Mouse (Mus musculus) gastrocnemius, adult 2 months (tissue): ENCODE measurements around the gene Glp1r. TPM values are rescaled to one million over a fixed set of nuclear protein-coding genes. Genes with fewer than 3 reads are reported as not detected.

ENCODE experiments used
- DNase-seq: peaks from one replicate; pipeline ENCODE4 v3.0.0; 2022
- H3K27ac ChIP-seq: fragments of 200-600 bp; 2 replicates; pipeline ENCODE4 v1.8.1; 2022; ENCODE audit warnings: mild to moderate bottlenecking
- H3K4me3 ChIP-seq: fragments of 200-600 bp; 2 replicates; pipeline ENCODE4 v1.8.1; 2022; ENCODE audit warnings: mild to moderate bottlenecking, moderate library complexity
- CTCF ChIP-seq: fragments of 200-600 bp; IDR thresholded peaks from 2 replicates; pipeline ENCODE4 v1.8.1; 2022; ENCODE audit warnings: antibody characterized with exemption, mild to moderate bottlenecking, moderate library complexity
- intact Hi-C: fragments of 180-260 bp; cut with DNase I; formaldehyde crosslinking; loops from one replicate; pipeline ENCODE4 v1.15.1; 2025
- total RNA-seq, 2 experiments: library from RNA; stranded (reverse); gene quantifications; 2 replicates each; pipeline ENCODE4 v1.2.3; 2021

Gene Glp1r
- total RNA-seq, 2 experiments from 2014 or later, result not detected

GRCm38 (mm10) chr17:30932836-30933235, 31.2 kb downstream of the Glp1r start:
- no peak for TF ChIP-seq CTCF
- H3K4me3 ChIP-seq, result no peak overlapping the region
- intact Hi-C loops, result no loop called here
- no peak overlapping the region for H3K27ac ChIP-seq
- DNase-seq, result no peak

- Histone ChIP-seq H3K4me3 (no peak overlapping the region), H3K27ac (no peak overlapping the region)
- intact Hi-C loops, result no loop called here
- no peak for DNase-seq
- no peak for TF ChIP-seq CTCF
These were observed 33.7 kb downstream of the Glp1r start for GRCm38 (mm10) chr17:30935301-30935700.

- no peak for TF ChIP-seq CTCF
- Histone ChIP-seq H3K4me3 (no peak overlapping the region), H3K27ac (no peak overlapping the region)
- DNase-seq, result no peak
- intact Hi-C loops, result no loop called here
These were observed 36.9 kb downstream of the Glp1r start for GRCm38 (mm10) chr17:30938554-30938953.

GRCm38 (mm10) chr17:30948382-30948781, 46.8 kb downstream of the Glp1r start:
- intact Hi-C loops, result no loop called here
- TF ChIP-seq CTCF, result no peak

DNA sequence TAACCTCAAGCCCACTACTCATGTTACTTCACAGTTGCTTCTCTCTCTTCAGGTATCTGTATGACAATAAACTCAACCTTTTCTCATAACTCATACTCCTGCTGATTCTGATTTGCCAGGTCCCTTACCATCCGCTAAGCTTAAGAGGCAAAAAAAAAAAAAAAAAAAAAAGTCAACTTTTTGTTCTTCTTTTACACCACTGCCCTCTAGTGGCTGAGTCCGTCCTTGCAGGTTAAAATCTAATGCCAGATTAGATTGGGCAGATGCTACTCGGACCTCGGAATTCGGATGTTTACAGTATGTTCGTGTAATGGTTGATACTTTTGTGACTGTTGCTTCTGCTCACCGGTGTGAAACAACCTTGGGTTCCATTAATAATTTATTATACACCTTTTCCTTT, 49.2 kb downstream of the Glp1r start:
- peak; percentile 85 for TF ChIP-seq CTCF
- no peak overlapping the region for H3K4me3 ChIP-seq
- no peak overlapping the region for H3K27ac ChIP-seq
- DNase-seq, result peak; percentile 61
- intact Hi-C loops, result loop anchor here (2.0 kb wide), 1 partner anchor 204 kb away; no protein-coding TSS in a partner anchor

More at GRCm38 (mm10) chr17:30948382-30948781, 46.8 kb downstream of the Glp1r start:
- Histone ChIP-seq H3K27ac (no peak overlapping the region), H3K4me3 (no peak overlapping the region)
- no peak for DNase-seq

DNA sequence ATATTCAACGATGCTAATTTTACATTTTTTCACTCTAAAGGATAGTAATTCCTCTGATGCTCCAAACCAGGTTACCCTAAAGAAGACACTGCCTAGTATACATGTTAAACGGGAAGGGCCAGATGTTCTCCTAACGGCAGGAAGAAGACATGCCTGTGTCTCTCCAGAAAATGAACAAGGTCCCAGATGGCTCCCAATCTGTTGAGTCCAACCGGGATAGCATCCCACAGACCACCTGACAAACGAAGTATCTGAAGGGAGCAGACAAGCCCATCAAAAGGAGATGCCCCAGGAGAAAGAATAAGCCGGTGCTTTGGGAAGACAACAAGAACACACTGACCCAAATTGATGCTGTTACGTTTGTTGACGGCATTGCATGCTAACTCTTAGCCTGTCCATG, 50.0 kb downstream of the Glp1r start:
- DNase-seq, result no peak
- no peak overlapping the region for H3K27ac ChIP-seq
- no peak overlapping the region for H3K4me3 ChIP-seq
- TF ChIP-seq CTCF, result no peak
- intact Hi-C loops, result loop anchor here (2.0 kb wide), 1 partner anchor 205 kb away; no protein-coding TSS in a partner anchor

DNA sequence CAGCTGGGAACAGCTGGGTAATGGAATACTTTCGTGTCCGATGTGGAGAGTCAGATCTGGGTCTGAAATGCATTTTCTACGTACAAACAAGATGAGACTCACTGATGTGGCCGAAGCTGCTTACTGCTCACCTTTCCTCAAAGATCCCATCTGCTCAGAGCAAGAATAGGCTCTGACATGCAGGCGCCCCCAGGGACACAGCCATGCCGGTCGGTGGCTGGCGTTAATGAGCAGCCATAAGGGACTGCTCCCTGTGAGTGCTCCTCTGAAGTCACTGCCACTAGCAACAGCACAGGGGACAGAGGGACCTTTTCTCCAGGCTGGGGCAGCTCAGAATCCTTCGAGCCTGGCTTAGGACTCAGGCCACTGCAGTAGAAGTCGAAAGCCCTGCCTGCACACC, 52.7 kb downstream of the Glp1r start, which contains the start of gene Umodl1:
Gene Umodl1 (plus strand): TSS at position 301 of the 400 bp plus-strand sequence.
- Histone ChIP-seq H3K4me3 (no peak within 1 kb of the TSS), H3K27ac (no peak within 1 kb of the TSS)
- no peak for DNase-seq
- intact Hi-C loops, result no loop called here
- no peak for TF ChIP-seq CTCF

DNA sequence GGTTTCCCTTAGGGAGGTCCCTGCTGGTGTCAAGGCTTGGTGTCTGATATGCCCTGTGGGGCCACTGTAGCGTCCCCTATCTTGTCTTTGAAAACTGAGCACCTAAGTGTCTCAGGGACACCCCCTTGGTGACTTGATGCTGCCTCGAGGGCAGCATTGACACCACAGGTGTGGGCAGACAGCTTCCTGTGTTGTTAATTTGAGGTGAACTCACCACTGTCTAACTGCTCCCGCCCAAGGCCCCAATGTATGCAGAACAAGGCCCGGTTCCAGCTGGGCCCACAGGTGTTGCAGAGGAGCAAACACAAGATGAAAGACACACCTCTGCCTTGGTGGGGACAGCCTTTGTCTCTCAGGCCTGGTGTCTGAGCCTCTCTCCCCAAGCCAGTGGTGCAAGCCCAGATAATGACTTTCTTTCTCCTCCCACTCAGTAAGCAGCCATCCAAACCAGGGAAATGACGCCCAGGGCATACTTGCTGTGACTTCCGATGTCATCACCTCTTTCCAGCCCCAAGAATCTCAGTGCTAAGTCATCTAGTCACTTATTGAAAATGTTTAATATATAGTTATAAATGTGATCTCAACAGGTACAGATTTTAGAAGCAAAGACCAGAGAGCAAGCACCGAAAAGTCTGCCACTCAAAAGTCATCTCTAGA, 60.4 kb downstream of the Glp1r start:
- no peak for TF ChIP-seq CTCF
- H3K4me3 ChIP-seq, result no peak overlapping the region
- no peak overlapping the region for H3K27ac ChIP-seq
- DNase-seq, result no peak
- intact Hi-C loops, result no loop called here

- no peak for TF ChIP-seq CTCF
- intact Hi-C loops, result no loop called here
- Histone ChIP-seq H3K4me3 (no peak overlapping the region), H3K27ac (no peak overlapping the region)
- DNase-seq, result peak; percentile 30
These were observed 61.3 kb downstream of the Glp1r start for GRCm38 (mm10) chr17:30962880-30963279.

DNA sequence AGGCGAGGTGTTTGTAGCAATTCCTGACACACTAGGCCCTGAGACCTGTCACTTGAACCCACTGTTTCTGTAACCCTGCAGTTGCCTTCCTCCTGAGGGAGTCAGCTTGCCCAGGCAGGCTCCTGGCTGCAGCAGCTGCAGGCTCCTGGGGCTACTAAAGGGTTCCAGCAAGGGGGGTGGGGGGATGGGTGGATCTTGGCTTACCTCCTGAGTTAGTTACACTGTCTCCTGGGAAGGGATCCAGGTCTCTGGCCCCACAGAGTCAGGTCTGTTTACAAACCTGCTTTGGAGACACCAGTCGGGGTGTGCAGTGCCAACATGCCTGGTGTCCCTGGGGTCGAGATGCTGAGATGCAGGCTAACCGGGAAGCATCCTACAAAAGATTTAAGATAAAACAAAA, 68.4 kb downstream of the Glp1r start:
- intact Hi-C loops, result no loop called here
- Histone ChIP-seq H3K4me3 (peak overlapping the region; percentile 39), H3K27ac (peak overlapping the region; percentile 70)
- DNase-seq, result peak; percentile 78
- no peak for TF ChIP-seq CTCF

DNA sequence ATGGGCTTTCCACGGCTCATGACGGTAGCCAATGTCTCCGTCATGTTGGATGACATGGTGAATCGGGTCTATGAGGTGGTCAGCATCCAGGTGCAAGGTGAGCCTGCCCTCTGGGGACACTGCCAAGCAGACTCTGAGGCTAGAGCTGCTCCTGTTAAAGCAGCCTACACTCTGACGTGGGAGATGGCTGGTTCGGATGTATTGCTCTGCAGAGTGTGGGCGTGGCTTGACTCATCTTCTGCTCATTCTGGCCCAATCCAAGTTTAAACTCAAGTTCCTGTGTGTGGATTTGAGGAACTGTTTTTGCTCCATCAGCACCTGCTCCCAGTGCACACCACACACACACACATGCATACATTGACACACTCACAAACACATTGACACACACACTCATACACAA, 70.3 kb downstream of the Glp1r start:
- intact Hi-C loops, result no loop called here
- Histone ChIP-seq H3K27ac (no peak overlapping the region), H3K4me3 (no peak overlapping the region)
- TF ChIP-seq CTCF, result no peak
- DNase-seq, result no peak

DNA sequence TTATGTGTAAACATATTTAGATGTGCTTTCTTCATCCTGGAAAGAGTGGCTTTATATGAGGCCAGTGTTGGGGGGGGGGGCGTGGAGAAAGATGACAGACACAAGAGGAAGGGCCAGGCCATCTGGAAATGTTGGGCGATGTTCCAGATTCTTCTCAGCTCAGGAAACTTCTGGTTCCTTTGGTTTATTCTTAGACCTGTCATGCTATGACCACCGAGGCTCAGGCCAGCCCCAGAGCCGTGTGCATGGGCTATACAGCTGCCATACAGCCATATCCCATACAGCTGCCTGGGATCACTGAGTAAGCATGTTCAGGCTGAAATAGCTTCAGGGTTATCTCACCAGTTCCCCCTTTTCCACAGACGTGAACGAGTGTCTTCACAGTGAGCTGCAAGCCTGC, 71.7 kb downstream of the Glp1r start:
- intact Hi-C loops, result no loop called here
- H3K4me3 ChIP-seq, result no peak overlapping the region
- DNase-seq, result no peak
- no peak for TF ChIP-seq CTCF
- no peak overlapping the region for H3K27ac ChIP-seq

DNA sequence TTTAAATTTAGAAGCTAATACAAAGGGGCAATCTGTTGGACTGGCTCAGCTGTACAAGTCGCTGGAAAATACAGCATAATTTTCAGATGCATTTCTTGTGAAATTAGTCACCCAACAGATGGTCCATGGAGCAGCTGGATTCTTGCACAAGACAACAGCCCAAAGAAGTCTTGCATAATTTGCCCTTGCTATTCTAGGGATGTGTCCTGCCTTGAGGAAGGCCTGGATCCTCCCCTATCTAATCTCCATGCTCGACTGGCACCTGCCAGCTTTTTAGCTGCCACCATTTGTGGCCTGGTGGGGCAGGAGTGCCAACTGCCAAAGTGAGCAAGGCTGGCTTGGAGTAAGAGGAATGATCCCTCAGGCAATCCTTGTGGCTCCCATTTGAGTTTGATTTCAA, 75.7 kb downstream of the Glp1r start:
- intact Hi-C loops, result no loop called here
- TF ChIP-seq CTCF, result no peak
- no peak for DNase-seq
- Histone ChIP-seq H3K4me3 (no peak overlapping the region), H3K27ac (no peak overlapping the region)

- H3K27ac ChIP-seq, result no peak overlapping the region
- H3K4me3 ChIP-seq, result no peak overlapping the region
- TF ChIP-seq CTCF, result no peak
- intact Hi-C loops, result no loop called here
- no peak for DNase-seq
These were observed 76.9 kb downstream of the Glp1r start for GRCm38 (mm10) chr17:30978556-30978955.
